Mouse (Mus musculus): ENCODE measurements around the gene Elac2. TPM values are rescaled to one million over a fixed set of nuclear protein-coding genes. Genes with fewer than 3 reads are reported as not detected.

Elac2 gene
- polyA plus RNA-seq, 1 experiment: 14.9 TPM

- no peaks in the 10 kb centered on the region for H3K27me3 ChIP-seq (ENCODE audit: control insufficient read depth, insufficient read depth, low read length)
- peaks cover 9% of the 10 kb centered on the region for H3K36me3 ChIP-seq (ENCODE audit: control insufficient read depth, insufficient read depth, low read length)
- TF ChIP-seq CTCF (IDR thresholded peaks at IDR 0.05; ENCODE audit: control insufficient read depth, insufficient read depth, insufficient replicate concordance, low read depth, low read length) (no peak), POLR2A (IDR thresholded peaks at IDR 0.05; ENCODE audit: control insufficient read depth, low read depth, low read length) (no peak)
- no peak overlapping the region for H3K27ac ChIP-seq (ENCODE audit: control insufficient read depth, insufficient read depth, low read depth, low read length)
- H3K4me1 ChIP-seq (ENCODE audit: control insufficient read depth, insufficient read depth, low read length): no peaks in the 10 kb centered on the region
- no peak overlapping the region for H3K4me3 ChIP-seq (ENCODE audit: control insufficient read depth, low read depth, low read length)
Observed at GRCm38 (mm10) chr11:64998439-64998838, 19.6 kb downstream of the Elac2 start.

GRCm38 (mm10) chr11:64999685-65000084 lies 20.8 kb downstream of the Elac2 start:
- H3K27me3 ChIP-seq (ENCODE audit: control insufficient read depth, insufficient read depth, low read length): no peaks in the 10 kb centered on the region
- peaks cover 9% of the 10 kb centered on the region for H3K36me3 ChIP-seq (ENCODE audit: control insufficient read depth, insufficient read depth, low read length)
- no peaks in the 10 kb centered on the region for H3K4me1 ChIP-seq (ENCODE audit: control insufficient read depth, insufficient read depth, low read length)
- no peak for TF ChIP-seq CTCF (IDR thresholded peaks at IDR 0.05; ENCODE audit: control insufficient read depth, insufficient read depth, insufficient replicate concordance, low read depth, low read length)
- TF ChIP-seq POLR2A (IDR thresholded peaks at IDR 0.05; ENCODE audit: control insufficient read depth, low read depth, low read length): no peak
- H3K27ac ChIP-seq (ENCODE audit: control insufficient read depth, insufficient read depth, low read depth, low read length): no peak overlapping the region
- no peak overlapping the region for H3K4me3 ChIP-seq (ENCODE audit: control insufficient read depth, low read depth, low read length)

- TF ChIP-seq CTCF (IDR thresholded peaks at IDR 0.05; ENCODE audit: control insufficient read depth, insufficient read depth, insufficient replicate concordance, low read depth, low read length) (no peak), POLR2A (IDR thresholded peaks at IDR 0.05; ENCODE audit: control insufficient read depth, low read depth, low read length) (no peak)
Observed at GRCm38 (mm10) chr11:65001729-65002128, 22.9 kb downstream of the Elac2 start.

GRCm38 (mm10) chr11:65003611-65004010 lies 24.8 kb downstream of the Elac2 start:
- no peak overlapping the region for H3K4me3 ChIP-seq (ENCODE audit: control insufficient read depth, low read depth, low read length)
- peaks cover 5% of the 10 kb centered on the region for H3K36me3 ChIP-seq (ENCODE audit: control insufficient read depth, insufficient read depth, low read length)
- no peak overlapping the region for H3K27ac ChIP-seq (ENCODE audit: control insufficient read depth, insufficient read depth, low read depth, low read length)
- H3K27me3 ChIP-seq (ENCODE audit: control insufficient read depth, insufficient read depth, low read length): no peaks in the 10 kb centered on the region
- no peaks in the 10 kb centered on the region for H3K4me1 ChIP-seq (ENCODE audit: control insufficient read depth, insufficient read depth, low read length)
- TF ChIP-seq CTCF (IDR thresholded peaks at IDR 0.05; ENCODE audit: control insufficient read depth, insufficient read depth, insufficient replicate concordance, low read depth, low read length) (no peak), POLR2A (IDR thresholded peaks at IDR 0.05; ENCODE audit: control insufficient read depth, low read depth, low read length) (no peak)

More at GRCm38 (mm10) chr11:65001729-65002128, 22.9 kb downstream of the Elac2 start:
- Histone ChIP-seq H3K27ac (ENCODE audit: control insufficient read depth, insufficient read depth, low read depth, low read length) (no peak overlapping the region), H3K4me1 (ENCODE audit: control insufficient read depth, insufficient read depth, low read length) (no peaks in the 10 kb centered on the region), H3K27me3 (ENCODE audit: control insufficient read depth, insufficient read depth, low read length) (no peaks in the 10 kb centered on the region), H3K4me3 (ENCODE audit: control insufficient read depth, low read depth, low read length) (no peak overlapping the region), H3K36me3 (ENCODE audit: control insufficient read depth, insufficient read depth, low read length) (peaks cover 9% of the 10 kb centered on the region)

GRCm38 (mm10) chr11:65004836-65005235 lies 26.0 kb downstream of the Elac2 start:
- Histone ChIP-seq H3K27me3 (ENCODE audit: control insufficient read depth, insufficient read depth, low read length) (no peaks in the 10 kb centered on the region), H3K36me3 (ENCODE audit: control insufficient read depth, insufficient read depth, low read length) (peaks cover 1% of the 10 kb centered on the region), H3K27ac (ENCODE audit: control insufficient read depth, insufficient read depth, low read depth, low read length) (no peak overlapping the region), H3K4me3 (ENCODE audit: control insufficient read depth, low read depth, low read length) (no peak overlapping the region), H3K4me1 (ENCODE audit: control insufficient read depth, insufficient read depth, low read length) (no peaks in the 10 kb centered on the region)
- no peak for TF ChIP-seq CTCF (IDR thresholded peaks at IDR 0.05; ENCODE audit: control insufficient read depth, insufficient read depth, insufficient replicate concordance, low read depth, low read length)
- TF ChIP-seq POLR2A (IDR thresholded peaks at IDR 0.05; ENCODE audit: control insufficient read depth, low read depth, low read length): no peak

GRCm38 (mm10) chr11:65006047-65006446 lies 27.2 kb downstream of the Elac2 start:
- H3K4me3 ChIP-seq (ENCODE audit: control insufficient read depth, low read depth, low read length): no peak overlapping the region
- no peaks in the 10 kb centered on the region for H3K27me3 ChIP-seq (ENCODE audit: control insufficient read depth, insufficient read depth, low read length)
- no peak overlapping the region for H3K27ac ChIP-seq (ENCODE audit: control insufficient read depth, insufficient read depth, low read depth, low read length)
- no peaks in the 10 kb centered on the region; the same call in 1 of the 2 replicates for H3K36me3 ChIP-seq (ENCODE audit: control insufficient read depth, insufficient read depth, low read length)
- no peaks in the 10 kb centered on the region for H3K4me1 ChIP-seq (ENCODE audit: control insufficient read depth, insufficient read depth, low read length)
- TF ChIP-seq POLR2A (IDR thresholded peaks at IDR 0.05; ENCODE audit: control insufficient read depth, low read depth, low read length) (no peak), CTCF (IDR thresholded peaks at IDR 0.05; ENCODE audit: control insufficient read depth, insufficient read depth, insufficient replicate concordance, low read depth, low read length) (no peak)

GRCm38 (mm10) chr11:65013906-65014305 lies 35.1 kb downstream of the Elac2 start:
- Histone ChIP-seq H3K27me3 (ENCODE audit: control insufficient read depth, insufficient read depth, low read length) (no peaks in the 10 kb centered on the region), H3K4me1 (ENCODE audit: control insufficient read depth, insufficient read depth, low read length) (no peaks in the 10 kb centered on the region)
- TF ChIP-seq POLR2A (IDR thresholded peaks at IDR 0.05; ENCODE audit: control insufficient read depth, low read depth, low read length) (no peak), CTCF (IDR thresholded peaks at IDR 0.05; ENCODE audit: control insufficient read depth, insufficient read depth, insufficient replicate concordance, low read depth, low read length) (no peak)

GRCm38 (mm10) chr11:65016754-65017153 lies 37.9 kb downstream of the Elac2 start:
- no peak overlapping the region for H3K27ac ChIP-seq (ENCODE audit: control insufficient read depth, insufficient read depth, low read depth, low read length)
- H3K4me1 ChIP-seq (ENCODE audit: control insufficient read depth, insufficient read depth, low read length): no peaks in the 10 kb centered on the region
- no peak overlapping the region for H3K4me3 ChIP-seq (ENCODE audit: control insufficient read depth, low read depth, low read length)
- H3K27me3 ChIP-seq (ENCODE audit: control insufficient read depth, insufficient read depth, low read length): no peaks in the 10 kb centered on the region
- TF ChIP-seq CTCF (IDR thresholded peaks at IDR 0.05; ENCODE audit: control insufficient read depth, insufficient read depth, insufficient replicate concordance, low read depth, low read length): no peak
- no peak for TF ChIP-seq POLR2A (IDR thresholded peaks at IDR 0.05; ENCODE audit: control insufficient read depth, low read depth, low read length)
- H3K36me3 ChIP-seq (ENCODE audit: control insufficient read depth, insufficient read depth, low read length): no peaks in the 10 kb centered on the region

More at GRCm38 (mm10) chr11:65013906-65014305, 35.1 kb downstream of the Elac2 start:
- H3K4me3 ChIP-seq (ENCODE audit: control insufficient read depth, low read depth, low read length): no peak overlapping the region
- no peaks in the 10 kb centered on the region for H3K36me3 ChIP-seq (ENCODE audit: control insufficient read depth, insufficient read depth, low read length)
- no peak overlapping the region for H3K27ac ChIP-seq (ENCODE audit: control insufficient read depth, insufficient read depth, low read depth, low read length)

Measured in testis, adult 2 months (tissue).